Mouse (Mus musculus) left cerebral cortex, adult 11 months (tissue): ENCODE data around the gene Glod4.

Source experiments
- DNase-seq: peaks from one replicate; pipeline ENCODE4 v3.0.0; 2022; ENCODE audit warnings: low spot score

Gene Glod4

GRCm38 (mm10) chr11:76081048-76081640, 162.4 kb downstream of the Glod4 start:
- DNase-seq, result no peak

GRCm38 (mm10) chr11:76080293-76080692, 163.2 kb downstream of the Glod4 start:
- DNase-seq, result no peak

GRCm38 (mm10) chr11:76077341-76077740, 166.2 kb downstream of the Glod4 start:
- DNase-seq, result no peak

- DNase-seq, result no peak
Measured at GRCm38 (mm10) chr11:76074296-76075093, 169.0 kb downstream of the Glod4 start.
